Mouse (Mus musculus) left cerebral cortex, adult 2 months (tissue): ENCODE data around the gene Pik3cb. TPM values are rescaled to one million over a fixed set of nuclear protein-coding genes. Genes with fewer than 3 reads are reported as not detected.

Experiments used
- DNase-seq, 2 experiments: peaks; one replicate each; pipeline ENCODE4 v3.0.0; 2021 to 2022; ENCODE audit warnings: low spot score in 2 of 2, mixed read lengths in 1 of 2; ENCODE audit errors: extremely low spot score in 1 of 2
- H3K27ac ChIP-seq: fragments of 200-600 bp; 2 replicates; pipeline ENCODE4 v1.8.1; 2022
- H3K4me3 ChIP-seq: fragments of 200-600 bp; 2 replicates; pipeline ENCODE4 v1.8.1; 2022
- CTCF ChIP-seq: fragments of 200-600 bp; IDR thresholded peaks from 2 replicates; pipeline ENCODE4 v1.8.1; 2022; ENCODE audit warnings: antibody characterized with exemption, mild to moderate bottlenecking, moderate library complexity
- intact Hi-C: fragments of 180-260 bp; cut with DNase I; formaldehyde crosslinking; loops from one replicate; pipeline ENCODE4 v1.15.1; 2025
- total RNA-seq, 2 experiments: library from RNA; stranded (reverse); gene quantifications; 2 replicates each; pipeline ENCODE4 v1.2.3; 2021

The Pik3cb gene
- total RNA-seq, 2 experiments from 2014 or later: 23.5 to 25.6 TPM

GRCm38 (mm10) chr9:99144416-99144989, 4.1 kb upstream of the Pik3cb start:
- Histone ChIP-seq H3K27ac (no peak overlapping the region), H3K4me3 (no peak overlapping the region)
- no peak for TF ChIP-seq CTCF
- intact Hi-C loops: loop anchor here (5.0 kb wide), 2 partner anchors 78 to 293 kb away; partner anchors contain the start of gene Mras
- no peak for DNase-seq

GRCm38 (mm10) chr9:99141618-99142017, 1.2 kb upstream of the Pik3cb start:
- H3K4me3 ChIP-seq: no peak overlapping the region
- DNase-seq: no peak
- no peak overlapping the region for H3K27ac ChIP-seq
- TF ChIP-seq CTCF: no peak
- intact Hi-C loops: loop anchor here (5.0 kb wide), 2 partner anchors 81 to 296 kb away; partner anchors contain the start of gene Mras

- no peak for TF ChIP-seq CTCF
- DNase-seq: no peak
- no peak overlapping the region for H3K27ac ChIP-seq
- H3K4me3 ChIP-seq: no peak overlapping the region
- intact Hi-C loops: loop anchor here (5.0 kb wide), 2 partner anchors 81 to 296 kb away; partner anchors contain the start of gene Mras
Measured at GRCm38 (mm10) chr9:99141171-99141570, 750 bp upstream of the Pik3cb start.

GRCm38 (mm10) chr9:99139194-99140023, 1.0 kb downstream of the Pik3cb start:
- no peak for TF ChIP-seq CTCF
- Histone ChIP-seq H3K4me3 (peak overlapping the region; percentile 85), H3K27ac (peak overlapping the region; percentile 83)
- intact Hi-C loops: loop anchor here (1.0 to 5.0 kb wide), 5 partner anchors 42 to 298 kb away; partner anchors contain the start of genes Cep70 and Mras
- peak in 1 of 2 experiments; percentile 53 for DNase-seq

- no peak overlapping the region for H3K4me3 ChIP-seq
- intact Hi-C loops: loop anchor here (5.0 kb wide), 2 partner anchors 40 to 70 kb away; no protein-coding TSS in a partner anchor
- DNase-seq: no peak
- TF ChIP-seq CTCF: no peak
- no peak overlapping the region for H3K27ac ChIP-seq
Measured at GRCm38 (mm10) chr9:99137301-99137700, 3.1 kb downstream of the Pik3cb start.

- intact Hi-C loops: no loop called here
- H3K4me3 ChIP-seq: no peak overlapping the region
- TF ChIP-seq CTCF: no peak
- H3K27ac ChIP-seq: no peak overlapping the region
- DNase-seq: no peak
Measured at GRCm38 (mm10) chr9:99131951-99132470, 8.4 kb downstream of the Pik3cb start.

- no peak for DNase-seq
- TF ChIP-seq CTCF: no peak
- Histone ChIP-seq H3K4me3 (no peak overlapping the region), H3K27ac (no peak overlapping the region)
- intact Hi-C loops: no loop called here
Measured at GRCm38 (mm10) chr9:99131119-99131518, 9.3 kb downstream of the Pik3cb start.

GRCm38 (mm10) chr9:99127578-99127977, 12.8 kb downstream of the Pik3cb start:
- Histone ChIP-seq H3K4me3 (no peak overlapping the region), H3K27ac (no peak overlapping the region)
- intact Hi-C loops: no loop called here
- no peak for DNase-seq
- TF ChIP-seq CTCF: no peak

- no peak for TF ChIP-seq CTCF
- H3K27ac ChIP-seq: no peak overlapping the region
- no peak overlapping the region for H3K4me3 ChIP-seq
- intact Hi-C loops: no loop called here
- DNase-seq: no peak
Measured at GRCm38 (mm10) chr9:99122749-99123148, 17.7 kb downstream of the Pik3cb start.

- Histone ChIP-seq H3K27ac (no peak overlapping the region), H3K4me3 (no peak overlapping the region)
- intact Hi-C loops: no loop called here
- no peak for DNase-seq
- no peak for TF ChIP-seq CTCF
Measured at GRCm38 (mm10) chr9:99112409-99112808, 28.0 kb downstream of the Pik3cb start.

GRCm38 (mm10) chr9:99111085-99111484, 29.3 kb downstream of the Pik3cb start:
- intact Hi-C loops: no loop called here

GRCm38 (mm10) chr9:99110213-99110612, 30.2 kb downstream of the Pik3cb start:
- Histone ChIP-seq H3K4me3 (no peak overlapping the region), H3K27ac (peak overlapping the region; percentile 8; the same call in 1 of the 2 replicates)
- TF ChIP-seq CTCF: no peak
- intact Hi-C loops: no loop called here
- no peak for DNase-seq

More at GRCm38 (mm10) chr9:99111085-99111484, 29.3 kb downstream of the Pik3cb start:
- H3K4me3 ChIP-seq: no peak overlapping the region
- no peak for DNase-seq
- no peak overlapping the region for H3K27ac ChIP-seq
- TF ChIP-seq CTCF: no peak
